Mouse (Mus musculus) lung, postnatal 4 days (tissue): ENCODE measurements around the gene Gm49383.
"Not testable (repeated sequence)": the region's sequence is repeated elsewhere in the genome, so short reads cannot be mapped to it uniquely, and the experiment has no call there.

Experiments
- DNase-seq, 2 experiments: peaks; one replicate each; pipeline ENCODE4 v3.0.0; 2021

Gene Gm49383

DNA sequence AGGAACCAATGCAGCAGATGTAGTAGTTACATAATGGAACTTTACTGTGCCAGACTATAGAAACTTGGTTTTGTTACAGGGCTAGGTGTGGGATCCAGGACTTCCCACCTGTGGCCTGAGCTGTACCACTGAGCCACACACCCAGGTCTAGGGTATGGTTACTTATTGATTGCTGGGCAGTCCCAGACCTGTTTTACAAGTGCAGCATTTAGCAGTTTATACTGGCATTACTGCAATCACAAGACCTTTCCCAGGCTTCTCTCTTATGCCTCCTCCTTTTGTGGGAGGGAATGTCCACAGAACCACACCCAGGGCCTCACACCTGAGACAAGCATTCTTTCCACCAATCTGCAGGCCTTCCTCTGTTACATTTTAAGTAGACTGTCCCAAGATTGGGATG is 2.1 kb upstream of the Gm49383 start:
- no peak for DNase-seq

DNA sequence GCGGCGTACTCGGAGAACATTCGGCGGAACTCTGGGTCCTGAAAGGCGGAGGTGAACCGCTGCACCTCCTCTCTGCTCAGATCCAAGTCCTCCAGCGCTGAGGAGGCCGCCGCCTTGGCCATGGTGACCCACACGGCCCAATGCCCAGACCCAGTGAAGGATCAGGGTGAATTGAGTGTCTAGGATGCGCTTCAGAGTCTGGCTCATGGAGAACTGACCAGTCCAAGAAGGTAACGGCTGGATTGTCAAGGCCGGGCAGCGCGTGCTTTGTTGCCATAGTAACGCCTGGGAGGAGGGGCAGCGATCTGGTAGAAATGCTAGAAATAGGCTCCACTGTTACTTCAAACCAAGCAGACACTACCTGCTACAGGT is 1.2 kb upstream of the Gm49383 start, which contains the start of gene Dnaaf2:
TSS of gene Dnaaf2 (minus strand) at position 266 of the 372 bp plus-strand sequence.
- DNase-seq = peak; percentile 75 to 81

DNA sequence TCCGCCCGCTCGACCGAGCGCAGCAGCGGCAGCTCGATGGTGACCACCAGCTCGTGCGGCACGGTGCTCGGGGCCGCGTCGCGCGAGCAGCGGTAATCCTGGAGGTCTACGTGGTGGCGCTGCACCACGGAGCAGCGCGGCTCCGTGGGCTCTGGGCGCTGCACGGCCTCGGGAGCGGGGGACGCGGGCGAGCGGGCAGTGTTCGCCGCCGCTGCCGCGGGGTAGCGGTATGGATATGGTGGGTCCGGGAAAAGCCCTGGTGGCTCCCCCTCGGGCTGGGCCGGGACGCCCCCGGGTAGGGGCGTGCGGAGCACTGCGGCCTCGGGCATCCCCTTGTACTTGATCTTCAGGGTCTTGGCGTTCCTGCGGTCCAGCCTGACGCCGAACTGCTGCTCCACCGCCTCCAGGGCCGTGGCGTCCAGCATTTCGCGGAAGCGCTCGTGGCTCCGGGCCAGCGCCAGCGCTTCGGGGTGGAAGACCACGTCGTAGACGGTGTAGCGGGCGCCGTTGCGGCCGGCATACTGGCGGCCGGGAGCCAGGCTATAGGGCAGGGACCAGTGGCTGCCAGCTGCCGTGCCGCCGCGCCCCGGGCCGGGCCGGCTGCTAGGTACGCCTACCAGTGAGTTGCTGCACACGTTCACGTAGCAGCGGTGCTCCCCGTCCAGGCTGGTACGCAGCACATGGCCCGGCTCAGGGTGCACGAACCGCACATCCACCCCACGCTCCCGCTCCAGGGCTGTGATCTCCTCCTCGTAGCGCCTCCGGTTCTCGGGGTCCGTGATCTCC is 667 bp upstream of the Gm49383 start:
- peak; percentile 69 to 74 for DNase-seq

DNA sequence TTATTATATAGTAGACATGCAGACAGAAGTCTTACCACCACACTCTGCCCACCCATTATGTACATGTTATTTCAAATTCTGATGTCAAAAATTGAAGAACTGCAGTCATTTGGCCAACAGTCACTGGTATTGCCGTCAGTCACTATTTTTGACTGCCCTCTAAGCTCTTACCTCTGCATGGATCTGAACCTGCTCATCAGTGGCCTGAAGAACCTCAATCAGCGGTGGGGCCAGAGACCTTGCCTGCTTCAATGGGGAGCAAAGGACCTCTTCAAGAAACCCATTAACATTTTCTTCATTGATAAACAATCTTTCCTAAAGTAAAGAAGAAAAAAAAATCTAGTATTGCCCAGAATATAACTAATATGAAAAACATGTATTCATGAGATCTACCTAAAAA is 4.3 kb downstream of the Gm49383 start:
- DNase-seq = no peak

DNA sequence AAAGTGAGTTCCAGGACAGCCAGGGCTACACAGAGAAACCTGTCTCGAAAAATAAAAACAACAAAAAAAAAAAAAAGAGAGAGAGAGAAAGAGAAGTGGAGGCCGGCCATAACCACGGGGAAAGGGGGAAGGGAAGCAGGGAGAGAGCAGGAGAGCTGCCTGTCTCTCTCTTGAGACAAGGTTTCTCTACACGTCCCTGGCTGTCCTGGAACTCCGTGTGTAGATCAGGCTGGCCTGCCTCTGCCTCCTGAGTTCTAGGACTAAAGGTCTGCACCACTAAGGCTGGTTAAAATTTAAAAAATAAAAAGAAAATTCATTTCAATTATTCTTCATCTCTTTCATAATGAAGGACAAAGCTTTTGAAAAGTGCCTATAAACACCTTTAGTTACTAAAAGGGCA is 5.5 kb downstream of the Gm49383 start:
- DNase-seq = no peak

DNA sequence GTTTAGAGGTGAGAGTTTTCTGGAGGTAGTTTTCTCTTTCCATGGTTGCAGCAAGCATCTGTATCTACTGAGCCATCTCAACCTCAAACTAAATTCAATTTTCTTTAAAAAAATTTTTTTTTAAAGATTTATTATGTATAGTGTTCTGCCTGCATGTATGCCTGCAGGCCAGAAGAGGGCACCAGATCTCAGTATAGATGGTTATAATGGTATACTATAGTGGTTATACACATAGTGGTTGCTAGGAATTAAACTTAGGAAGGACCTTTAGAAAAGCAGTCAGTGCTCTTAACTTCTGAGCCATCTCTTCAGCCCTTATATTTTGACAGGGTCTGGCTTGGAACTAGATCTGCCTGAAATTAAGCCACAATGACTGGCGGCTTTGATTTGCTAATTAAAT is 6.4 kb downstream of the Gm49383 start:
- DNase-seq = no peak

DNA sequence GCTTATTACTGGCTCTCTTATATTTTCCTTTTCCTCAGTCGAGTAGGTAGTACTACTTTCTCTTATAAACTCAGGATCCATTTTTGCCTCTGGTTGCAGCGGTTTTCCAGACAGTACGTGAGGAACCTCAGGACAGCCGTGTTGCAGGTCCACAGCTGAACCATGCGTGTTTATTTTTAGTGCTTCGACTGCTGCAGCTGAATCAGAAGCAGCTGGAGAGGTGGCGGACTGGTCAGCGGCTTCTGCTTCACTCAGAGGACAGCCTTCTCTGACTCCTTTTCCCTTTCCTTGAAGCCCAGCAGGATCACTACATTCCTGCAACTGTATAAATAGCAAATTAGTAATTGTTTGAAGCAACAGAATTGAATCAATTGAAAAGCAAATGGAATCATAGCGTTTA is 6.8 kb downstream of the Gm49383 start:
- no peak for DNase-seq

DNA sequence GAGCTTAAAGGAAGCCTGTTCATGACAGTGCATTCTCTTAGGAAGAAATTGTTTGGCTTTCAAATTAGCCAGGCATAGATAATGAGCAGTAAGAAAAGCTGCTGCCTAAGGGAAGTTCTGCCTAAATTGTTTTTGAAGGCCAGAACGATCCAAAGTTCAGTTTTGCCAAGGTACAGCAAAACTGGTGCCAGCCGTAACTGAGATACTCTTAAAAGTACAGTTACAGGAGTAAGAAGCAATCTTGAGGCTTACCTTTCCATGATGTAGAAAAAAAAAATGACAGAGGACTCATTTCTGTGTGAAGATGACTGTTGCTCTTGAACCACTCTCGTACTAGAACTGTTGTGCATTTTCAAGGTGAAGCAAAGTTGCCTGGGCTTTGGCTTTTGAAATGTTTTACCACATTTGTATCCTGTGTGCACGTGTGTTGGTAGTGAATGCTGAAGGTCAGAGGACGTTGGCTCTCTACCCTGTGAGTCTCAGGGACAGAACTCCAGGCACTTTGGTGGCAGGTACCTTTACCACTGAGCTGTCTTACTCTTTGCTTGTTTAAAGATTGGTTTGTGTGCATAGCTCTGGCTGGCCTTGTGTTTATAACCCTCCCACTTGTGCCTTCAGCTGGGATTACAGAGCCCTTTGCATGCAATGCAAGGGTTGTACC is 10.0 kb downstream of the Gm49383 start:
- no peak for DNase-seq

DNA sequence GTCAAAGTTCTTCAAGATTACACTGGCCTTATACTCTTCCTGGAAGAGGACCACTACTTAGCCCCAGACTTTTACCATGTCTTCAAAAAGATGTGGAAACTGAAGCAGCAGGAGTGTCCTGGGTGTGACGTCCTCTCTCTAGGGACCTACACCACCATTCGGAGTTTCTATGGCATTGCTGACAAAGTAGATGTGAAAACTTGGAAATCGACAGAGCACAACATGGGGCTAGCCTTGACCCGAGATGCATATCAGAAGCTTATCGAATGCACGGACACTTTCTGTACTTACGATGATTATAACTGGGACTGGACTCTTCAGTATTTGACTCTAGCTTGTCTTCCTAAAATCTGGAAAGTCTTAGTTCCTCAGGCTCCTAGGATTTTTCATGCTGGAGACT is 11.5 kb downstream of the Gm49383 start:
- DNase-seq = no peak

DNA sequence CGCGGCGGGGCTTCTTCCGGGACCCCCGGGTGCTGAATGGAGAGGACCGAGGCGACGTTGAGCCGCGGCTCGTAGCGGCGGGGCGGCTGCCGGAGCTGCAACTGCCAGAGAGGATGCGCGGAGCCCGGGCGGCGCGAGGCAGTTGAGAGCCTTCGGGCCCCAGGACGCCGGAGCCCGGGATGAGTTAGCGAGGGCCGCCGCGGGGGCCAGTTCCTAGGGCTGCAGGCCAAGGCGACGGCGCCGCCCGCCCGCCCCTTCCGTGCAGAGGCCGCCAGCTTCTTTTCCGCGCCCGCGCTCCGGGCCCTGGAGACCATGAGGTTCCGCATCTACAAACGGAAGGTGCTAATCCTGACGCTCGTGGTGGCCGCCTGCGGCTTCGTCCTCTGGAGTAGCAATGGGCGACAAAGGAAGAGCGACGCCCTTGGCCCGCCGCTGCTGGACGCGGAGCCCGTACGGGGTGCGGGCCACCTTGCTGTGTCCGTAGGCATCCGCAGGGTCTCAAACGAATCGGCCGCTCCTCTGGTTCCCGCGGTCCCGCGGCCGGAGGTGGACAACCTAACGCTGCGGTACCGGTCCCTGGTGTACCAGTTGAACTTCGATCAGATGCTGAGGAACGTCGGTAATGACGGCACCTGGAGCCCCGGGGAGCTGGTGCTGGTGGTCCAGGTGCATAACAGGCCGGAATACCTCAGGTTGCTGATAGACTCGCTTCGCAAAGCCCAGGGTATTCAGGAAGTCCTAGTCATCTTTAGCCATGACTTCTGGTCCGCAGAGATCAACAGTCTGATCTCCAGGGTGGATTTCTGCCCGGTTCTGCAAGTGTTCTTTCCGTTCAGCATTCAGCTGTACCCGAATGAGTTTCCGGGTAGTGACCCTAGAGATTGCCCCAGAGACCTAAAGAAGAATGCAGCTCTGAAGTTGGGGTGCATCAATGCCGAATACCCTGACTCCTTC is 12.3 kb downstream of the Gm49383 start:
- peak; percentile 75 to 78 for DNase-seq

DNA sequence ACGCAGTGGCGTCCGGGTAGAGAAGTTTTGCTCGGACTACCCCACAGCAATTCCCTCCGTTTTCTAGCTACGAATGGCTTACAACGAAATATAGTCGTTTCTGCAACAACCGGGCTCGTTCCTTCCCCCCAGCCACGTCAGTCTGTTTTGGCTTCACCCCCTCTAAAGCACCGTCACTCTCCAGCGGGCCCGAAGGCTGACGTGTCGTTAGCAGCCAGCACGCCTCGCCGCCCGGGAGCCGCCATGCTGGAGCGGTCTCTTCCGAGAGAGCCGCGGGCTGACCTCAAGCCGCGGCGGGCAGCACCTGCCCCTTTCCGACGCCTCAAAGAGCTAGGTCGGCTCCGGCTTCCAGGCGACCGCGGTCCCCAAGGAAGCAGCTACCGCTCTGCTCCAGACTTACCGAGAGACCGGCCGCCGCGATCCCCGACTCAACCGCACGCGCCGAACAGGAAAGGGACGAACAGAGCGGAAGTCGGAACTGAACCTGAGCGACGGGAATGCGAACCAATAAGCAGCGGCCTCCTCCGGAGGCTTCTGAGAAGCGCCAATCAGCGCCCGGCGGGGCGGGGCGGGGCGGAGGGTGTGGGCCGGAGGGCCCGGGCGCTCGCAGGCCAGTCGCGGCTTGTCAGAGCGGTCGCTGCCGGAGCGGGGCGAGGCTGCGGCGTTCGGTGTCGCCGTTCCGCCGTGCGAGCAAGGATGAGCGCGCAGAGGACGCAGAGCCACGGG is 13.2 kb downstream of the Gm49383 start, which contains the start of the genes Rpl36al and Mgat2:
TSS of gene Rpl36al (minus strand) at position 501 of the 726 bp plus-strand sequence.
TSS of gene Mgat2 (plus strand) at position 575 of the 726 bp plus-strand sequence.
- DNase-seq = peak; percentile 99

DNA sequence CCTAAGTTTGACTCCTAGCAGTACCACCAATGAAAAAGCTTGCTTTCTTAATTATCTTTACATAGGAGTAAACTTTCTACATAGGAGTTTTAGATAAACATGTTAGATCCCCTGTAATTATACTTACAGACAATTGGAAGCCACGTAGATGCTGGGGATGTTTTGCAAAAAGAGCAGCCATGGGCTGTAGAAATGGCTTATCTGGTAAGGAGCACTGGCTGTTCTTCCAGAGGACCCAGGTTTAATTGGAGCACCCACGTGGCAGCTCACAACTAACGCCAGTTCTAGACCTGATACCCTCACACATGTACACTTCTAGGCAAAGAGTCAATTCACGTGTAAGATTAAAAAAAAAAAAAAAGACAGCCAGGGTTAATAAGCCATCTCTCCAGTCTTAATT is 15.1 kb downstream of the Gm49383 start:
- no peak for DNase-seq

DNA sequence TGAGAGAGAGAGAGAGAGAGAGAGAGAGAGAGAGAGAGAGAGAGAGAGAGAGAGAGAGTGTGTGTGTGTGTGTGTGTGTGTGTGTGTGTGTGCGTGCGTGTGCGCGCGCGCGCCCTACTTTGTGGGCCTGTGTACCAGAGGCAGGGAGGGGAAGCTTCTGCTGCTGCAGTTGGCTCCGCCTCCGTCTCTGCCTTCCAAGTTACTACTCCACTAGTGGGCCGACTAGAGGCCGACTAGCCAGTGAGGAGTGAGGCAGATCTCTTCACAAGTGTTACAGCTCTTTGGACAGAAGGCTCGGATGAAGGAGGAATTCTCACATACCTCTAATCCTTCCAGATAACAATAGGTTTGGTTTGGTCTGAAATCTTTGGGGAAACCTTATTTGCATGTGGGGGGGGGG is 17.5 kb downstream of the Gm49383 start:
- no peak for DNase-seq

DNA sequence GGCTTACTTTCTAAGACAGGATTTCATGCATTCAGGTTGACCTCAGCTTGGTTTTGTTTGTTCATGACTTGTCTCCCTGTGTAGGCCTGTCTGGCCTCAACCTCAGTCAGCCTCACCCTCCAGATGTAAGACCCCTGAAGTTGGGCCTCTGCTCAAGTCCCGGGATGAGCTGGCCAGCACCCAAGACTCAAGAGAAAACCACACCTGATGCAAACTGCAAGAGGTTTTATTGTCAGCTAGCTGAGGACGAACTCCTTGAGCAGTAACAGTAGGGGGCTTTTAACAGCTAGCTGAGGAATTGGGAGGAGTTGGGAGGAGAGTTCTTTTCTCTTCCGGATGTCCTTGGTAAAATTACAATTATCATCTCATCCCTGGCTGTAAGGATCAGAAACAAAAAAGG is 19.4 kb downstream of the Gm49383 start:
- no peak for DNase-seq

DNA sequence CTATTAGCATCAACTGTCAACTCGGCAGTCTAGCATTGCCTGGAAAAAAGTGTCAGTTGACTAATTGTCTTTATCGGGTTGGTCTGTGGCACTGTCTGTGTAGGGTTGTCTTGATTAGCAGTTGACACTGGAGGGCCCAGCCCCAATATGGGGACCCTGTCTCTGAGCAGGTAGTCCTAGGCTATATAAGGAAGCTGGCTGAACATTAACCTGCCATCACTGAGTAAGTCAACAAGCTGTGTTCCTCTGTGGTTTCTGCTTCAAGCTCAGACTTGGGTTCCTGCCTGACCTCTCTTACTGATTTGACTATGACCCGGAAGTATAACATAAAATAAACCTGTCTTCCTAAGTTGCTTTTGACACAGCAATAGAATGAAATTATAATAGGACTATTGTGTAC is 20.9 kb downstream of the Gm49383 start:
- DNase-seq = no peak

DNA sequence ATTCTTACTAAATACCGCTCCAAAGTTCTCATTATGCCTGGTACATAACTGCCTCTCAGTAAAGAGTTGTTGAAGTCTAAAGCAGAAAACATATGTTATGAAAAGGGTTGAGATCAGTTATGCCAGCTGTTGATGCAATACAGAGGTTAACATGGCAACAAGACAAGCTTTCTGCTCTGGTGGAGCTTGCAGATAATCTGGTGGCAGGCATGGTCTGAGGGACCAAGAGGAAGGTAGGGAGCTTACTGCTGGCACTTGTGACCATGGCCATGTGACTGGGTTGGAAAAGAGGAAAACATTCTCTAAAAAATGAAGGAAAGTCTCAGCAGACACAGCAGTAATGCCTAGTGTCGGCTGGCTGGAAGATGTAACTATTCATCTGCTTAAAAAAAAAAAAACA is 25.6 kb downstream of the Gm49383 start:
- no peak for DNase-seq

DNA sequence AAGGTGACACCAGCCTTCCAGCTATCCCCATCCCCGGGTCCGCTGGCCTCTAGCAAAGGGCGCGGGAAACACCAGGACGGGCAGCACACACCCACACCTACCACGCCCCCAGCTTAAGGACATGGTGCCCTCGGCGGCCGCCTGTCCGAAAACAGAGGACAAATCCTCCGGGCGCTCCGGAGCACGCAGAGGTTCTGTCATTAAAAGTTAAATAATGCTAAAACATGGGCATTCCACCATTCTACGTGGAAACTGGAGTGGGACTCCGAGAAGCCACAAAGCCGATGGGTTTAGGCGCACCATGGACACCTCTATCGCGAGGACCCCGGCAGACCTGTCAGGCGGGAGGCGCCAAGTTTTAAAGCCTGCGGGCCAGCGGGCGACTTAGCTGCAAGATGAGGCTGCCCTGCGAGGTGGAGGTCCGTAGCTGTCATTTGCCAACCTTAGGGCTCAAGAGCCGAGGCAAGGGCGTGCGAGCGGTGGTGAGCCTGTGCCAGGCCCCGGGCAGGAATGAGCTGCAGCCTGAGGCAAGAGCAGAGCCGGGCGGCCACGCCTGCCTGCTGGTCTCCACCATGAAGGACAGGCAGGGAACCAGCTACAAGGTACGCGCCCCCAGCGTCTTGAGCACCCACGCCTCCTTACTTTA is 28.3 kb downstream of the Gm49383 start, which contains the start of gene Lrr1:
TSS of gene Lrr1 (plus strand) at position 354 of the 646 bp plus-strand sequence.
- DNase-seq = peak; percentile 87 to 89

DNA sequence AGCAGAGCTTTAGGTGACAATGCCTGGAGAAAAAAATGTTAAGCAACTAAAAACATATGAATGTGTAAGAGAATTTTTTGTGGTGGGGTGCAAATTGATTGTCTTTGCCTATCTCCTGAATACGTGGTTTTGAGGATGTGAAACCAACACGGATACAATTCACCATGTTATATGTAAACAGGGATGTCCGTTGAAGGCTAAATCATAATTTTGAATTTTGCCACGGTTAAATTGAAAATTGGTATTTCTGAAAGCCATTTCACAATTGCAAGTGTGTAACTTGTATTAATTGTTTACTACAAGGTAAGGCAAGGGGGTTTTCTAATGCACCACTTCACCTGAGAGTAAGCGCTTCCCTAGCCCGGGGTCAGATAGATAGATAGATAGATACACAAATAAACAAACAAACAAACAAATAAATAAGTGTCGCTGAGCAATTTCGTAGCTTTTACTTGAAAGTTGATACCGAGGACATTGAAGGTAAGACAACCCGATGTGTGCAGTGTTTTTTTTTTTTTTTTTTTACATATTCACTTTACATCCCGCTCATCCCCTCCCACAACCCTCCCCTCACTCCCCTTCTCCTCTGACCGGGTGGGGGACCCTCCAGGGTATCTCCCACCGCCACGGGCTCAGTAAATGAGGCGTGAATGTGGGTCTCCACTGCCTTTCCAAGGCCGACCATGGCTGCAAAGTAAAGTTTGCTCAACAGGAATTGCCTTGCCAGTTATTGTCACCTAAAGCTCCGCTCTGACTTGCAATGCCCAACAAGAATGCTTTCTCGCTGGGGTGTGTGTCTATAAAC is 29.0 kb downstream of the Gm49383 start:
- no peak for DNase-seq

DNA sequence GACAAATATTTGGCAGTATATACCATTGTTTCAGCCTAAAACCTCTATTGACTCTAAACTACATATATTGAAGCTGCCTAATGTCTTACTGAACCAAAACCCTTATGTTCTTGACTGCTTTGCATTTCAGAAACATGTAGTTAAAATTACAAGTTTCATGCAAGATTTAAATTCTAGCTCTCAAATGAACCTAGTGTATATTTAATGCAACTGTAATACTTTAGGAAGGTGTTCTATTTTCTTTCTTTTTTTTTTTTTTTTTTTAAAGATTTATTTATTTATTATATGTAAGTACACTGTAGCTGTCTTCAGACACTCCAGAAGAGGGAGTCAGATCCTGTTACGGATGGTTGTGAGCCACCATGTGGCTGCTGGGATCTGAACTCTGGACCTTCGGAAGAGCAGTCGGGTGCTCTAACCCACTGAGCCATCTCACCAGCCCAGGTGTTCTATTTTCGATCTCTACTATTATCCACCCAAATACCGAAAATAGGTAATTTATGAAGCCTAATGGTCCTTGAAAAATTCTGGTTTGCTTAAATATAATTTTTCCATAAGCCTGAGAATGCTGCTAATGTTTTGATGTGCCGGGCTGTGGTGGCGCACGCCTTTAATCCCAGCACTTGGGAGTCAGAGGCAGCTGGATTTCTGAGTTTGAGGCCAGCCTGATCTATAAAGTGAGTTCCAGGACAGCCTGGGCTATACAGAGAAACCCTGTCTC is 29.9 kb downstream of the Gm49383 start:
- DNase-seq = not testable (repeated sequence)

DNA sequence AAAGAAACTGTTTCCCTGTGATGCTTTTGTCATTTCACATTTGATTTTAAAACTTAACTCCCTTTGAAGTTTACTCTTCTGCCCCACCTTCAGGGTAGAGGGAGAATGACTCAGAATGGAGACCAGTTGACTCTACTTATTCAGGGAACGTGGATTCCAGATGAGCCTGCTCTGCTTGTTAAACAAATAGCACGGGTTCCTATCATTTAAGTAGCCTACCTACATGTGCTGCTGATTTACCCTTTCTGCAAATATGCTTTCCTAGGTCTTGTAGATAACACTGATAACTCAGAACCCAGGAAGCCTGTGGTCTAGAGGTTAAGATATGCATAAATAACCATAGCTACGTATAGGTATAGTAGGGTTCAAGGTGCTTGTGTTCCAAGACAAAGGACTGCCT is 32.0 kb downstream of the Gm49383 start:
- no peak for DNase-seq
